Mouse (Mus musculus): Measurements from ENCODE around the gene Ywhag. TPM values are rescaled to one million over a fixed set of nuclear protein-coding genes. Genes with fewer than 3 reads are reported as not detected.
A peak's percentile ranks its signal among the peaks of the same experiment; 100 is the strongest.

Ywhag gene
- polyA plus RNA-seq, 1 experiment, result 244 TPM

DNA sequence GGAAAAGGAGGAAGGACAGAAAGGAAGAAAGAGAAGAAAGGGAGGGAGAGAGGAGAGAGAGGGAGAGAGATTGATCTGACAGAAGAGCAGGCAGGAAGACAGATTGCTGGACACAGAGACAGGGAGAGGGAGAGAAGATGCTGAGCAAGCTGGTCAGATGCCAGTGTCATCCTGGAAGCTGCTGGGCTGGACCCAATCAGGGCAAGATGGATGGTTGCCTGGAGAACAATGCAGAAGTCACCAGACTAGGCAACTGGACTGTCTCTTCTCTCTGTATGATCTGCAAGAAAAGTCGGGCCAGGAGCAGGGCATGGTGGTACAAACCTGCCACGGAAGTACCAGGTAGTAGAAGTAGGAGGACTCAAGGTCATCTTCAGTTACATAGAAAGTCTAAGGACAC is 18.4 kb upstream of the Ywhag start:
- Histone ChIP-seq H3K27me3 (ENCODE audit: control insufficient read depth, insufficient read depth, insufficient read length) (no peaks in the 10 kb centered on the region), H3K36me3 (ENCODE audit: control insufficient read depth, insufficient read depth) (no peaks in the 10 kb centered on the region), H3K4me2 (ENCODE audit: low read depth) (no peak overlapping the region), H3K79me2 (ENCODE audit: control insufficient read depth, insufficient read depth) (no peaks in the 10 kb centered on the region), H3K4me3 (no peak overlapping the region), H3ac (ENCODE audit: control insufficient read depth, insufficient read length) (no peak overlapping the region)
- TF ChIP-seq MYOG (IDR thresholded peaks at IDR 0.05; ENCODE audit: control insufficient read depth in 1 of 3, insufficient read depth in 1 of 3, insufficient read length in 2 of 3, low read depth in 2 of 3) (no peak), POLR2AphosphoS2 (IDR thresholded peaks at IDR 0.05; ENCODE audit: insufficient read length, low read depth) (no peak), SRF (IDR thresholded peaks at IDR 0.05; ENCODE audit: control insufficient read depth, insufficient read length, low read depth) (no peak), POLR2A (IDR thresholded peaks at IDR 0.05; ENCODE audit: insufficient read length, low read depth) (no peak), MAX (IDR thresholded peaks at IDR 0.05; ENCODE audit: low read depth) (no peak), E2F4 (IDR thresholded peaks at IDR 0.05; ENCODE audit: insufficient read depth) (no peak), USF1 (IDR thresholded peaks at IDR 0.05; ENCODE audit: low read depth) (no peak)

DNA sequence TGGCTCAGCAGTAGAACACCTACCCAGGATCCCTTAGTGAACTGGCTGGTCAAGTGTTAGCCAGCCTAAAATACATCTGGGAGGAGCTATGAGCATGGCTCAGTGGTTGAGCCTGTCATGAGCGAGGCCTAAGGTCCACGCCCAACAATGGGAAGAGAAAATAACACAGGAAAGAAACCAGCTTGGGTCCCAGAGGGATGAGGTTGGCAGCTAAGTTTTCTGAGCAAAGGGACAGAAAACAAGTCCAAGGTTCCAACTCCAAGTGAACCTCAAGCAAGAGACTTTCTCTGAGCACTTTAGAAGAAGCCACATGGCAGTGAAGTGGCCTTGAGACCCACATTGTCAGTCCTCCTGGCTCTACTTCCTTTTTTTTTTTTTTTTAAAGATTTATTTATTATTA is 17.2 kb upstream of the Ywhag start:
- no peak for TF ChIP-seq MYOD1 (IDR thresholded peaks at IDR 0.05; ENCODE audit: control insufficient read depth in 1 of 3, insufficient read length in 2 of 3, low read depth in 2 of 3)
- Histone ChIP-seq H3K4me3 (no peak overlapping the region), H3K36me3 (ENCODE audit: control insufficient read depth, insufficient read depth) (no peaks in the 10 kb centered on the region), H3K79me2 (ENCODE audit: control insufficient read depth, insufficient read depth) (no peaks in the 10 kb centered on the region), H3ac (ENCODE audit: control insufficient read depth, insufficient read length) (no peak overlapping the region), H3K27me3 (ENCODE audit: control insufficient read depth, insufficient read depth, insufficient read length) (no peaks in the 10 kb centered on the region), H3K4me2 (ENCODE audit: low read depth) (peak overlapping the region; percentile 53)

DNA sequence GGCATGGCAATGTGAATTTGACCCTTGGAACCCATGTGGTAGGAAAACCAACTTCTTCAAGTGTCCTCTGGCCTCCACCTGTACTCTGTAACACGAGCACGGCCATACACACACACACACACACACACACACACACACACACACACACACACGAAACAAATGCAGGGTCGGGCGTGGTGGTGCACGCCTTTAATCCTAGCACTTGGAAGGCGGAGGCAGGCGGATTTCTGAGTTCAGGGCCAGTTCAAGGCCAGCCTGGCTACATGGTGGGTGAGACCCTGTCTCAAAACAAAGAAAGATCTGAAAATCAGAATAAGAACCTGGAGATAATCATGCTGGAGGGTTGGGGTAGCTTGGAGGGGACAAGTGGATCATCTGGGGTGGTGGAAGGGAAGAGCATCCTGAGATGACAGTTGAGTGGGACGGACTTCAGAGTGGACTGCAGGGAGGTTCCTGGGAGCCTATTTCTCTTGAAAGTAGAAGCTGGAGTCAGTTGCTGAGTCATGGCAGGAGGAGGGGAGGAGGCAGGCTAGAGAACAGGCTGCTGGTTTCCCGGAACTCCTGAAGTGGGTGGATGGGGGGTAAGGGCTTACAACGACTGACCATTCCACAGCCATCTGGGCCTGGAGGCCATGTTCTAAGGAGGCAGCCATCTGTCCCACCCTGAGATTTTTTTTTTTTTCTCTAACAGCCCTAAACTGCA is 16.4 kb upstream of the Ywhag start:
- Histone ChIP-seq H3K36me3 (ENCODE audit: control insufficient read depth, insufficient read depth) (no peaks in the 10 kb centered on the region), H3K79me2 (ENCODE audit: control insufficient read depth, insufficient read depth) (no peaks in the 10 kb centered on the region), H3K4me3 (no peak overlapping the region), H3ac (ENCODE audit: control insufficient read depth, insufficient read length) (no peak overlapping the region), H3K27me3 (ENCODE audit: control insufficient read depth, insufficient read depth, insufficient read length) (no peaks in the 10 kb centered on the region), H3K4me2 (ENCODE audit: low read depth) (peak overlapping the region; percentile 53)
- TF ChIP-seq MYOD1 (IDR thresholded peaks at IDR 0.05; ENCODE audit: control insufficient read depth in 1 of 3, insufficient read length in 2 of 3, low read depth in 2 of 3), result no peak
- no peak for TF ChIP-seq TCF12 (IDR thresholded peaks at IDR 0.05; ENCODE audit: insufficient read depth, poor library complexity, severe bottlenecking)
- no peak for TF ChIP-seq SRF (IDR thresholded peaks at IDR 0.05; ENCODE audit: control insufficient read depth, insufficient read length, low read depth)
- peak in 1 of 3 experiments; percentile 27 for TF ChIP-seq MYOG (IDR thresholded peaks at IDR 0.05; ENCODE audit: control insufficient read depth in 1 of 3, insufficient read depth in 1 of 3, insufficient read length in 2 of 3, low read depth in 2 of 3)
- TF ChIP-seq USF1 (IDR thresholded peaks at IDR 0.05; ENCODE audit: low read depth), result no peak
- no peak for TF ChIP-seq POLR2A (IDR thresholded peaks at IDR 0.05; ENCODE audit: insufficient read length, low read depth)
- no peak for TF ChIP-seq MAX (IDR thresholded peaks at IDR 0.05; ENCODE audit: low read depth)

DNA sequence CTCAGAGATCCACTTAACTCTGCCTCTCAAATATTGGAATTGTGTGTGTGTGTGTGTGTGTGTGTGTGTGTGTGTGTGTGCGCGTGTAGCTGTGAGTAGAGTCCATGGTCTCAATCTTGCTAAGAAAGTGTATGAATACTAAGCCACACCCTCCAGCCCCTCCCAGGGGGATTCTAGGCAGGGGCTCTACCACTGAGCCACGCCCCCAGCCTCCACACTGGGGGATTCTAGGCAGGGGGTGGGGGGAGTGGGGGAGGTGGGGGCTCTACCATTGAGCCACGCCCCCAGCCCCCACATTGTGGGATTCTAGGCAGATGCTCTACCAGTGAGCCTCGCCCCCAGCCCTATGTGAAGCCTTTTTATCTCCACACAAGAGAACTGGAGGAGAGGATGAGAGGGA is 12.2 kb upstream of the Ywhag start:
- Histone ChIP-seq H3K4me2 (ENCODE audit: low read depth) (peak overlapping the region; percentile 72), H3K79me2 (ENCODE audit: control insufficient read depth, insufficient read depth) (no peaks in the 10 kb centered on the region), H3ac (ENCODE audit: control insufficient read depth, insufficient read length) (no peak overlapping the region), H3K27me3 (ENCODE audit: control insufficient read depth, insufficient read depth, insufficient read length) (no peaks in the 10 kb centered on the region), H3K36me3 (ENCODE audit: control insufficient read depth, insufficient read depth) (no peaks in the 10 kb centered on the region), H3K4me3 (no peak overlapping the region)
- TF ChIP-seq TCF3 (IDR thresholded peaks at IDR 0.05; ENCODE audit: insufficient read length, low read depth) (no peak), MYOD1 (IDR thresholded peaks at IDR 0.05; ENCODE audit: control insufficient read depth in 1 of 3, insufficient read length in 2 of 3, low read depth in 2 of 3) (no peak), CEBPB (IDR thresholded peaks at IDR 0.05; ENCODE audit: insufficient read depth, poor library complexity, severe bottlenecking) (no peak), SRF (IDR thresholded peaks at IDR 0.05; ENCODE audit: control insufficient read depth, insufficient read length, low read depth) (no peak), E2F4 (IDR thresholded peaks at IDR 0.05; ENCODE audit: insufficient read depth) (no peak), MAX (IDR thresholded peaks at IDR 0.05; ENCODE audit: low read depth) (no peak), POLR2AphosphoS2 (IDR thresholded peaks at IDR 0.05; ENCODE audit: insufficient read length, low read depth) (no peak), MYOG (IDR thresholded peaks at IDR 0.05; ENCODE audit: control insufficient read depth in 1 of 3, insufficient read depth in 1 of 3, insufficient read length in 2 of 3, low read depth in 2 of 3) (no peak), USF1 (IDR thresholded peaks at IDR 0.05; ENCODE audit: low read depth) (no peak), TCF12 (IDR thresholded peaks at IDR 0.05; ENCODE audit: insufficient read depth, poor library complexity, severe bottlenecking) (no peak), POLR2A (IDR thresholded peaks at IDR 0.05; ENCODE audit: insufficient read length, low read depth) (no peak)

DNA sequence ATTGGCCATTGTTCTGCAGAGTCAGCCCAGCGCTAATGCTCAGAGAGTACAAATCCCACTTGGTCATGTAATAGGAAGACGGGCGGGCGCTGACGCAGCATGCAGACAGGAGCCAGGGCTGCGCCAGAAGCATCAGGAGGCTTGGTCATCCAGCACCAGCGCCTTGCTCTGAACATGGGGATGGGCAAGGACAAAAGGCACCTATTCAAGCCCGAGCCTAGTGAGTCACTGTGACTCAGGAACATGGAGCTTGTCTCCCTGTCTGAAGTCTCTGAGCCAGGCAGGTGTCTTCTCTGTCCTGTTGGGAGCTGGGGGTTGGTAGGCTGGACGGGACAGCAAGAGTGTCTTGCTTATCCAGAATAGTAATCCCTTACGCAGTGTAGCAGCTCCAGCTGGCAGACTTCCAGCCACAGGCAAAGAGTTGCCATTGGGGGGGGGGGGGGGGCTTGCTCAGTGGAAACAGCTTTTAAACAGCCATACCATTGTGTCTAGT is 11.5 kb upstream of the Ywhag start:
- peak overlapping the region; percentile 72 for H3K4me2 ChIP-seq (ENCODE audit: low read depth)
- TF ChIP-seq MYOD1 (IDR thresholded peaks at IDR 0.05; ENCODE audit: control insufficient read depth in 1 of 3, insufficient read length in 2 of 3, low read depth in 2 of 3) (peak in 2 of 3 experiments; percentile 2 to 20), POLR2A (IDR thresholded peaks at IDR 0.05; ENCODE audit: insufficient read length, low read depth) (peak; percentile 20), TCF12 (IDR thresholded peaks at IDR 0.05; ENCODE audit: insufficient read depth, poor library complexity, severe bottlenecking) (no peak)
- no peaks in the 10 kb centered on the region for H3K27me3 ChIP-seq (ENCODE audit: control insufficient read depth, insufficient read depth, insufficient read length)
- H3K36me3 ChIP-seq (ENCODE audit: control insufficient read depth, insufficient read depth), result no peaks in the 10 kb centered on the region
- H3ac ChIP-seq (ENCODE audit: control insufficient read depth, insufficient read length), result no peak overlapping the region
- H3K4me3 ChIP-seq, result no peak overlapping the region
- no peaks in the 10 kb centered on the region for H3K79me2 ChIP-seq (ENCODE audit: control insufficient read depth, insufficient read depth)
